Comparison of ENCODE assay signal across 10 mouse cellular contexts in genomic region chr2:32177397-32178060, GRCm38 (mm10). TPM values are rescaled to one million over a fixed set of nuclear protein-coding genes. Genes with fewer than 3 reads are reported as not detected.
DNase-seq lines count a peak whose midpoint lies in the region; ATAC-seq and TF ChIP-seq lines count a peak whose summit lies in the region.
"Had no signal": no experiment of that assay in that cellular context is flagged by ENCODE, and none has a peak within 500 bp of the region (broad histone marks: within the 10 kb centered on the region; RNA-seq: fewer than 3 reads in every experiment).

No protein-coding gene starts in this region.

- no peak for DNase-seq in heart, adult 11 months
- DNase-seq in liver, embryonic 13.5 days = no peak
- no peak for DNase-seq in hindbrain, embryonic 11.5 days (ENCODE audit: low spot score)
- DNase-seq in midbrain, postnatal 0 days (ENCODE audit: low spot score) = no peak
- DNase-seq in right cerebral cortex, adult 18-20 months = no peak
- DNase-seq in yolk sac, embryonic 10.5 days (ENCODE audit: low spot score) = no peak
- DNase-seq: lung, postnatal 36 days had no signal

- H3K9me3 ChIP-seq in heart, embryonic 12.5 days (replicated peaks) = no peaks in the 10 kb centered on the region
- H3K9me3 ChIP-seq in liver, embryonic 13.5 days (replicated peaks) = no peaks in the 10 kb centered on the region
- no peaks in the 10 kb centered on the region for H3K9me3 ChIP-seq in liver, embryonic 12.5 days (replicated peaks)
- H3K9me3 ChIP-seq in hindbrain, embryonic 11.5 days (ENCODE audit: control insufficient read depth, low read length) = no peaks in the 10 kb centered on the region
- H3K9me3 ChIP-seq in midbrain, postnatal 0 days (ENCODE audit: low read length) = no peaks in the 10 kb centered on the region

- peak overlapping the region; percentile 15; the same call in 1 of the 2 replicates for H3K27ac ChIP-seq in heart, embryonic 12.5 days (ENCODE audit: poor library complexity, severe bottlenecking)
- H3K27ac ChIP-seq in liver, embryonic 13.5 days = 0 out of 2 replicates have a peak overlapping the region, but pooled peaks have one; percentile 14
- no peak overlapping the region for H3K27ac ChIP-seq in liver, embryonic 12.5 days
- peak overlapping the region; percentile 49; the same call in 1 of the 2 replicates for H3K27ac ChIP-seq in hindbrain, embryonic 11.5 days (ENCODE audit: low read depth, low read length)
- 0 out of 2 replicates have a peak overlapping the region, but pooled peaks have one; percentile 18 for H3K27ac ChIP-seq in midbrain, postnatal 0 days (ENCODE audit: low read depth, low read length)

- H3K36me3 ChIP-seq in heart, embryonic 12.5 days = no peaks in the 10 kb centered on the region
- 0 out of 2 replicates have a peak, but pooled peaks cover 17% of the 10 kb centered on the region for H3K36me3 ChIP-seq in liver, embryonic 13.5 days
- H3K36me3 ChIP-seq in liver, embryonic 12.5 days = peaks cover 5% of the 10 kb centered on the region
- H3K36me3 ChIP-seq in hindbrain, embryonic 11.5 days (ENCODE audit: control insufficient read depth, insufficient read depth, low read length) = no peaks in the 10 kb centered on the region
- no peaks in the 10 kb centered on the region for H3K36me3 ChIP-seq in midbrain, postnatal 0 days (ENCODE audit: insufficient read depth, low read length)

- H3K4me3 ChIP-seq in heart, embryonic 12.5 days = no peak overlapping the region
- no peak overlapping the region for H3K4me3 ChIP-seq in liver, embryonic 13.5 days (replicated peaks)
- H3K4me3 ChIP-seq in liver, embryonic 12.5 days = no peak overlapping the region
- no peak overlapping the region for H3K4me3 ChIP-seq in hindbrain, embryonic 11.5 days (ENCODE audit: low read depth, low read length)
- no peak overlapping the region for H3K4me3 ChIP-seq in midbrain, postnatal 0 days (ENCODE audit: low read depth, low read length)

- H3K27me3 ChIP-seq in heart, embryonic 12.5 days (replicated peaks) = no peaks in the 10 kb centered on the region
- H3K27me3 ChIP-seq in liver, embryonic 13.5 days = no peaks in the 10 kb centered on the region
- no peaks in the 10 kb centered on the region for H3K27me3 ChIP-seq in liver, embryonic 12.5 days (replicated peaks)
- no peaks in the 10 kb centered on the region for H3K27me3 ChIP-seq in hindbrain, embryonic 11.5 days (ENCODE audit: control insufficient read depth, insufficient read depth, low read length)
- H3K27me3 ChIP-seq in midbrain, postnatal 0 days (ENCODE audit: insufficient read depth, low read length) = no peaks in the 10 kb centered on the region

- peaks cover 93% of the 10 kb centered on the region for H3K4me1 ChIP-seq in heart, embryonic 12.5 days (replicated peaks)
- peaks cover 79% of the 10 kb centered on the region for H3K4me1 ChIP-seq in liver, embryonic 13.5 days (replicated peaks)
- peaks cover 73% of the 10 kb centered on the region for H3K4me1 ChIP-seq in liver, embryonic 12.5 days
- H3K4me1 ChIP-seq in hindbrain, embryonic 11.5 days (replicated peaks; ENCODE audit: control insufficient read depth, insufficient read depth, low read length) = peaks cover 31% of the 10 kb centered on the region
- peaks cover 19% of the 10 kb centered on the region for H3K4me1 ChIP-seq in midbrain, postnatal 0 days (ENCODE audit: insufficient read depth, low read length)

- H3K4me2 ChIP-seq in heart, embryonic 12.5 days = no peak overlapping the region
- no peak overlapping the region for H3K4me2 ChIP-seq in liver, embryonic 13.5 days
- no peak overlapping the region for H3K4me2 ChIP-seq in liver, embryonic 12.5 days
- no peak overlapping the region for H3K4me2 ChIP-seq in hindbrain, embryonic 11.5 days (replicated peaks; ENCODE audit: low read depth, low read length)
- H3K4me2 ChIP-seq in midbrain, postnatal 0 days (ENCODE audit: low read depth, low read length, poor library complexity, severe bottlenecking) = no peak overlapping the region
- H3K4me2 ChIP-seq: liver, embryonic 11.5 days had no signal

- 85% methylated on average over 11 of the region's 11 CpGs for WGBS in heart, embryonic 12.5 days
- 79% methylated on average over 11 of the region's 11 CpGs for WGBS in liver, embryonic 13.5 days (ENCODE audit: insufficient replicate concordance)
- WGBS in liver, embryonic 12.5 days (ENCODE audit: insufficient replicate concordance) = 80% methylated on average over 11 of the region's 11 CpGs
- WGBS in hindbrain, embryonic 11.5 days = 80% methylated on average over 11 of the region's 11 CpGs
- 69% methylated on average over 11 of the region's 11 CpGs for whole genome bisulfite sequencing in midbrain, postnatal 0 days

- 0 out of 2 replicates have a peak overlapping the region, but pooled peaks have one; percentile 47 for H3K9ac ChIP-seq in heart, embryonic 12.5 days
- H3K9ac ChIP-seq in liver, embryonic 13.5 days = 0 out of 2 replicates have a peak overlapping the region, but pooled peaks have one; percentile 12
- no peak overlapping the region for H3K9ac ChIP-seq in liver, embryonic 12.5 days
- H3K9ac ChIP-seq in hindbrain, embryonic 11.5 days (ENCODE audit: low read depth, low read length) = peak overlapping the region; percentile 33
- no peak overlapping the region for H3K9ac ChIP-seq in midbrain, postnatal 0 days (replicated peaks; ENCODE audit: low read length, poor library complexity, severe bottlenecking)

- no peak for ATAC-seq in heart, embryonic 12.5 days (ENCODE audit: insufficient number of reproducible peaks, low FRiP score)
- ATAC-seq in liver, embryonic 13.5 days (ENCODE audit: low read depth) = no peak
- no peak for ATAC-seq in liver, embryonic 12.5 days
- ATAC-seq in hindbrain, embryonic 11.5 days (ENCODE audit: low FRiP score) = no peak
- ATAC-seq in midbrain, postnatal 0 days (ENCODE audit: low FRiP score) = no peak

- TF ChIP-seq CTCF in midbrain, postnatal 0 days (IDR thresholded peaks at IDR 0.05) = no peak

RNA-seq across cellular contexts. Expression of gene Prrc2b, which starts 26.6 kb away (rescaled TPM):
- 54.7 and 66.5 TPM in 2 replicates for polyA plus RNA-seq in heart, embryonic 12.5 days (2016; fragmentation: Nextera tagmentation; extraction: Ambion mirVana)
- 6.8 and 7.7 TPM in 2 replicates for polyA plus RNA-seq in liver, embryonic 13.5 days (2015; fragmentation: Nextera tagmentation; extraction: Ambion mirVana)
- 20.8 and 23.6 TPM in 2 replicates for polyA plus RNA-seq in liver, embryonic 12.5 days (2016; fragmentation: Nextera tagmentation; extraction: Ambion mirVana)
- polyA plus RNA-seq in hindbrain, embryonic 11.5 days (2014; fragmentation: Nextera tagmentation; extraction: Ambion mirVana) = 57.6 and 69.0 TPM in 2 replicates
- 164 and 215 TPM in 2 replicates for total RNA-seq in midbrain, postnatal 0 days (2014; rRNA removed)
- 51.5 and 65.9 TPM in 2 replicates for polyA plus RNA-seq in midbrain, postnatal 0 days (2015; fragmentation: Nextera tagmentation; extraction: Ambion mirVana)

RNA-seq across cellular contexts. Expression of gene Pomt1, which starts 58.9 kb away (rescaled TPM):
- 16.6 and 18.3 TPM in 2 replicates for polyA plus RNA-seq in heart, embryonic 12.5 days (2016; fragmentation: Nextera tagmentation; extraction: Ambion mirVana)
- 15.4 and 15.6 TPM in 2 replicates for polyA plus RNA-seq in liver, embryonic 13.5 days (2015; fragmentation: Nextera tagmentation; extraction: Ambion mirVana)
- polyA plus RNA-seq in liver, embryonic 12.5 days (2016; fragmentation: Nextera tagmentation; extraction: Ambion mirVana) = 19.1 and 20.0 TPM in 2 replicates
- polyA plus RNA-seq in hindbrain, embryonic 11.5 days (2014; fragmentation: Nextera tagmentation; extraction: Ambion mirVana) = 23.8 and 26.8 TPM in 2 replicates
- total RNA-seq in midbrain, postnatal 0 days (2014; rRNA removed) = 48.6 and 48.9 TPM in 2 replicates
- 21.5 and 23.5 TPM in 2 replicates for polyA plus RNA-seq in midbrain, postnatal 0 days (2015; fragmentation: Nextera tagmentation; extraction: Ambion mirVana)

Comparison
In these comparisons a context has a peak if more than half of its experiments do, and no peak if none do; other contexts are left out.
1. H3K9ac ChIP-seq: peak in heart, embryonic 12.5 days (single experiment), liver, embryonic 13.5 days (single experiment) and hindbrain, embryonic 11.5 days (single experiment); none in liver, embryonic 12.5 days (single experiment) and midbrain, postnatal 0 days (single experiment).